Mouse (Mus musculus) hindbrain, embryonic 14.5 days (tissue): ENCODE measurements around the gene Gm3727. TPM values are rescaled to one million over a fixed set of nuclear protein-coding genes. Genes with fewer than 3 reads are reported as not detected.
"Not testable (repeated sequence)": the region's sequence is repeated elsewhere in the genome, so short reads cannot be mapped to it uniquely, and the experiment has no call there.

Source experiments
- ATAC-seq: fragments of 200-750 bp; cut with Nextera tagmentation; 2 replicates; pipeline ENCODE4 v1.8.0; 2017; ENCODE audit warnings: moderate number of reproducible peaks, mild to moderate bottlenecking, moderate TSS enrichment, moderate library complexity; ENCODE audit not compliant: low FRiP score
- DNase-seq: peaks from one replicate; pipeline ENCODE4 v3.0.0-alpha.2; 2015; ENCODE audit warnings: low spot score
- H3K27ac ChIP-seq: fragments of 300-500 bp; sonication (generic); 2 replicates; pipeline ENCODE4 v1.5.1; 2014; ENCODE audit warnings: mild to moderate bottlenecking, moderate library complexity
- H3K27me3 ChIP-seq: fragments of 300-500 bp; sonication (generic); 2 replicates; pipeline ENCODE4 v1.6.1; 2014; ENCODE audit warnings: mild to moderate bottlenecking, low read length, mixed read lengths; ENCODE audit not compliant: control insufficient read depth, insufficient read depth
- H3K36me3 ChIP-seq: fragments of 300-500 bp; sonication (generic); replicated peaks from 2 replicates; pipeline ENCODE4 v1.6.1; 2014; ENCODE audit not compliant: control insufficient read depth, insufficient read depth
- H3K4me1 ChIP-seq: fragments of 300-500 bp; sonication (generic); replicated peaks from 2 replicates; pipeline ENCODE4 v1.6.1; 2014; ENCODE audit warnings: antibody characterized with exemption, low read length, mixed read lengths; ENCODE audit not compliant: control insufficient read depth, insufficient read depth
- H3K4me2 ChIP-seq: fragments of 300-500 bp; sonication (generic); replicated peaks from 2 replicates; pipeline ENCODE4 v1.6.1; 2014; ENCODE audit warnings: mild to moderate bottlenecking, moderate library complexity
- H3K4me3 ChIP-seq: fragments of 300-500 bp; sonication (generic); replicated peaks from 2 replicates; pipeline ENCODE4 v1.5.1; 2014; ENCODE audit warnings: mild to moderate bottlenecking, low read length
- H3K9ac ChIP-seq: fragments of 300-500 bp; sonication (generic); 2 replicates; pipeline ENCODE4 v1.6.1; 2014
- H3K9me3 ChIP-seq: fragments of 300-500 bp; sonication (generic); 2 replicates; pipeline ENCODE4 v1.6.1; 2016; ENCODE audit warnings: low read length; ENCODE audit not compliant: control insufficient read depth
- WGBS: fragments of 180-500 bp; shearing (Covaris S2); extraction: QIAGEN DNeasy Blood & Tissue Kit; methylation state at CpG from one replicate; pipeline ENCODE4 v1.1.7; 2014; 5-methylcytosine and 5-hydroxymethylcytosine counted together
- polyA plus RNA-seq: library from polyadenylated mRNA; unstranded; fragments of >200 nt; fragmentation: Nextera tagmentation; extraction: Ambion mirVana; gene quantifications from 2 replicates; pipeline ENCODE4 v1.2.1, GENCODE M21; 2014

The Gm3727 gene
- not detected in 2 replicates for polyA plus RNA-seq

DNA sequence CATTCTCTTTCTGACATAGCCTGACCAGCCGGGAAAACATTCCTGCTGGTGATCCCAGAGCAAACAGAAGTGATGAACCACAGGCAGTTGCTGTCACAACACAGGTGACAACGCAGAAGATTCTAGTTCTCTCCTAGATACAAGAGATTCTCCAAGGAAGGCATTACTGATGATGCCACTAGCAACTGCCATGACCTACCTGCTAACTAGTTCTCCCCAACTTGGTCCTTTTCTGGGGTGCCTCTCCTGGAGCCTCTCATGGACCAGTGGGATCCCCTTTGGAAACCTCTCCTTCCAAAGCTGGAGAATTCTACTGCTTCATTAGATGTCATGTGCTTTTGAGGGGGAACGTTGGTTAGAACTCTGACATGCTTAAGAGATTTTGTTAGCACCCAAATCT lies at the start of gene Gm3727:
Gene Gm3727 (minus strand): TSS at position 101 of the 400 bp plus-strand sequence.
- not testable (repeated sequence) for H3K9ac ChIP-seq, DNase-seq, H3K4me1 ChIP-seq, H3K4me3 ChIP-seq, H3K4me2 ChIP-seq, H3K36me3 ChIP-seq, H3K27me3 ChIP-seq, ATAC-seq, H3K9me3 ChIP-seq, H3K27ac ChIP-seq
- 83% methylated on average over 3 of the region's 3 CpGs for WGBS

DNA sequence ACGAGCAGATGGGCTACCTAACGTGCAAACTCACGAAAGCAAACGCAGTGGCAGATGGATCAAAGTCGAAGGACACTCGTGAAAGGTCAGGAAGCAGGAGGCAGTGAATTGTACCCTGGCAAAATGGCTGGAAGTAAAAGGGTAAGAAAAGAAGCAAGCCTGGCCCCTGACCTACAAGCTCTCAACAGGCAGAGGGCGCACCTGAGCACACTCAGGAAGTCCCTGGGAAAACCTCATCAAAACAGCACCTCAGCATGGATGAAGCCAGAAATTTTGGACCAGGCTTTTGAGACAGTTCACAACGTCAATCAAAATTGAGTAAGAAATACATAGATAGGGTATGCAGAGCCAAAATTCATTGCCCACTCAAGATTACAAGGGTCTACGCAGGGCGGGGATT lies 21.0 kb downstream of the Gm3727 start:
- not testable (repeated sequence) for H3K4me1 ChIP-seq, H3K9me3 ChIP-seq, H3K27me3 ChIP-seq, H3K36me3 ChIP-seq, ATAC-seq, H3K27ac ChIP-seq, H3K4me3 ChIP-seq, H3K9ac ChIP-seq, H3K4me2 ChIP-seq
- WGBS = 2% methylated on average over 7 of the region's 10 CpGs
- DNase-seq = peak; percentile 36

Other genes starting within 250 kb of the Gm3727 start
- gene Gm10406, start 237.3 kb downstream of the Gm3727 start, polyA plus RNA-seq = 4.3 and 4.8 TPM in 2 replicates
- gene Gm3685, start 219.7 kb downstream of the Gm3727 start, polyA plus RNA-seq = not detected in 2 replicates
- gene Gm3696, start 164.1 kb downstream of the Gm3727 start, polyA plus RNA-seq = 8.5 and 8.6 TPM in 2 replicates
- not detected in 2 replicates for gene Gm6676, start 139.3 kb downstream of the Gm3727 start, polyA plus RNA-seq
- 10.2 and 12.4 TPM in 2 replicates for gene Gm3512, start 90.2 kb downstream of the Gm3727 start, polyA plus RNA-seq
- not detected in 2 replicates for gene Gm16434, start 70.2 kb downstream of the Gm3727 start, polyA plus RNA-seq
- gene Gm3739, start 50.3 kb upstream of the Gm3727 start, polyA plus RNA-seq = 6.8 TPM in 2 replicates
- gene Gm5797, start 67.7 kb upstream of the Gm3727 start, polyA plus RNA-seq = not detected in 2 replicates
- gene Gm8374, start 100.4 kb upstream of the Gm3727 start, polyA plus RNA-seq = not detected in 2 replicates
- gene Gm3755, start 186.2 kb upstream of the Gm3727 start, polyA plus RNA-seq = not detected in 2 replicates
- gene Gm3752, start 219.0 kb upstream of the Gm3727 start, polyA plus RNA-seq = 14.4 and 19.1 TPM in 2 replicates